Mouse (Mus musculus) kidney, embryonic 14.5 days (tissue): ENCODE data around the gene Arf5. TPM values are rescaled to one million over a fixed set of nuclear protein-coding genes. Genes with fewer than 3 reads are reported as not detected.

Experiments used
- ATAC-seq: fragments of 200-750 bp; cut with Nextera tagmentation; 2 replicates; pipeline ENCODE4 v1.8.0; 2017; ENCODE audit warnings: moderate number of reproducible peaks, mild to moderate bottlenecking, moderate TSS enrichment, moderate library complexity; ENCODE audit not compliant: low FRiP score, low TSS enrichment
- H3K27ac ChIP-seq: fragments of 300-500 bp; sonication (generic); 2 replicates; pipeline ENCODE4 v1.5.1; 2014; ENCODE audit warnings: low read depth, mild to moderate bottlenecking, low read length, moderate library complexity, mixed read lengths
- H3K27me3 ChIP-seq: fragments of 300-500 bp; sonication (generic); 2 replicates; pipeline ENCODE4 v1.6.1; 2014; ENCODE audit warnings: mild to moderate bottlenecking, low read length; ENCODE audit not compliant: control insufficient read depth, insufficient read depth
- H3K36me3 ChIP-seq: fragments of 300-500 bp; sonication (generic); 2 replicates; pipeline ENCODE4 v1.6.1; 2014; ENCODE audit warnings: low read length, mixed read lengths; ENCODE audit not compliant: control insufficient read depth, insufficient read depth
- H3K4me1 ChIP-seq: fragments of 300-500 bp; sonication (generic); 2 replicates; pipeline ENCODE4 v1.6.1; 2014; ENCODE audit warnings: low read length, mixed read lengths; ENCODE audit not compliant: control insufficient read depth, insufficient read depth
- H3K4me2 ChIP-seq: fragments of 300-500 bp; sonication (generic); replicated peaks from 2 replicates; pipeline ENCODE4 v1.6.1; 2014; ENCODE audit warnings: low read depth, mild to moderate bottlenecking, low read length
- H3K4me3 ChIP-seq: fragments of 300-500 bp; sonication (generic); 2 replicates; pipeline ENCODE4 v1.5.1; 2014; ENCODE audit warnings: mild to moderate bottlenecking, low read length
- H3K9ac ChIP-seq: fragments of 300-500 bp; sonication (generic); 2 replicates; pipeline ENCODE4 v1.6.1; 2014; ENCODE audit warnings: low read depth, mild to moderate bottlenecking, low read length, moderate library complexity
- H3K9me3 ChIP-seq: fragments of 300-500 bp; sonication (generic); 2 replicates; pipeline ENCODE4 v1.6.1; 2016; ENCODE audit warnings: low read length; ENCODE audit not compliant: control insufficient read depth
- WGBS: fragments of 180-500 bp; shearing (Covaris S2); extraction: QIAGEN DNeasy Blood & Tissue Kit; methylation state at CpG from one replicate; pipeline ENCODE4 v1.1.7; 2014; 5-methylcytosine and 5-hydroxymethylcytosine counted together
- polyA plus RNA-seq: library from polyadenylated mRNA; unstranded; fragments of >200 nt; fragmentation: Nextera tagmentation; extraction: Ambion mirVana; gene quantifications from 2 replicates; pipeline ENCODE4 v1.2.1, GENCODE M21; 2014

The Arf5 gene
- polyA plus RNA-seq, 1 experiment from 2014 or later, result 293 TPM

GRCm38 (mm10) chr6:28471284-28472035 lies 48.1 kb downstream of the Arf5 start:
- Histone ChIP-seq H3K36me3 (no peaks in the 10 kb centered on the region), H3K4me2 (no peak overlapping the region), H3K9me3 (no peaks in the 10 kb centered on the region), H3K27me3 (no peaks in the 10 kb centered on the region), H3K9ac (no peak overlapping the region), H3K4me3 (no peak overlapping the region), H3K27ac (no peak overlapping the region), H3K4me1 (no peaks in the 10 kb centered on the region)
- WGBS, result 90% methylated on average over 9 of the region's 9 CpGs
- ATAC-seq, result no peak

GRCm38 (mm10) chr6:28474211-28474610 lies 50.9 kb downstream of the Arf5 start:
- ATAC-seq, result no peak
- Histone ChIP-seq H3K4me2 (no peak overlapping the region), H3K36me3 (no peaks in the 10 kb centered on the region), H3K27me3 (no peaks in the 10 kb centered on the region), H3K4me1 (no peaks in the 10 kb centered on the region), H3K27ac (no peak overlapping the region), H3K9me3 (no peaks in the 10 kb centered on the region), H3K9ac (no peak overlapping the region), H3K4me3 (no peak overlapping the region)
- whole genome bisulfite sequencing, result 83% methylated on average over 4 of the region's 4 CpGs

- H3K27ac ChIP-seq, result no peak within 1 kb of the TSS
- no peaks in the 10 kb centered on the region for H3K36me3 ChIP-seq
- ATAC-seq, result no peak
- H3K4me3 ChIP-seq, result no peak within 1 kb of the TSS
- no peak within 1 kb of the TSS for H3K9ac ChIP-seq
- whole genome bisulfite sequencing, result 88% methylated on average over 5 of the region's 5 CpGs
- no peaks in the 10 kb centered on the region for H3K27me3 ChIP-seq
- H3K9me3 ChIP-seq, result no peaks in the 10 kb centered on the region
- H3K4me1 ChIP-seq, result no peaks in the 10 kb centered on the region
- H3K4me2 ChIP-seq, result no peak within 1 kb of the TSS
Measured at GRCm38 (mm10) chr6:28474839-28475238, 51.5 kb downstream of the Arf5 start, which contains the start of gene Snd1. Gene Snd1 (plus strand): TSS chr6:28475139.

Other genes with a start within 250 kb of the Arf5 start
- gene Zfp800, start 25.6 kb upstream of the Arf5 start, polyA plus RNA-seq, result 22.7 and 23.2 TPM in 2 replicates
- not detected in 2 replicates for gene Fscn3, start 4.2 kb downstream of the Arf5 start, polyA plus RNA-seq
- gene Gcc1, start 4.8 kb downstream of the Arf5 start, polyA plus RNA-seq, result 4.8 and 8.0 TPM in 2 replicates
- gene Pax4, start 25.8 kb downstream of the Arf5 start, polyA plus RNA-seq, result not detected in 2 replicates
- gene Snd1, start 51.6 kb downstream of the Arf5 start, polyA plus RNA-seq, result 64.1 and 127 TPM in 2 replicates